Mouse (Mus musculus) small intestine, adult 2 months (tissue): Measurements from ENCODE around the gene Grap2. TPM values are rescaled to one million over a fixed set of nuclear protein-coding genes. Genes with fewer than 3 reads are reported as not detected.

ENCODE experiments used
- H3K27ac ChIP-seq: fragments of 200-500 bp; 2 replicates; pipeline ENCODE4 v1.5.1; 2012; ENCODE audit warnings: low read depth, low read length, control low read depth, inconsistent platforms; ENCODE audit not compliant: insufficient read depth
- H3K27me3 ChIP-seq: fragments of 200-500 bp; 2 replicates; pipeline ENCODE4 v1.6.1; 2012; ENCODE audit warnings: mild to moderate bottlenecking, moderate library complexity, low read length, inconsistent platforms; ENCODE audit not compliant: control insufficient read depth, insufficient read depth
- H3K36me3 ChIP-seq: fragments of 200-500 bp; 2 replicates; pipeline ENCODE4 v1.6.1; 2012; ENCODE audit warnings: mild to moderate bottlenecking, low read length, control low read depth, inconsistent platforms; ENCODE audit not compliant: control insufficient read depth, insufficient read depth
- H3K4me1 ChIP-seq: fragments of 200-500 bp; 2 replicates; pipeline ENCODE4 v1.6.1; 2012; ENCODE audit warnings: low read length, inconsistent platforms, mixed read lengths; ENCODE audit not compliant: control insufficient read depth, insufficient read depth, insufficient read length
- H3K4me3 ChIP-seq: fragments of 200-500 bp; 2 replicates; pipeline ENCODE4 v1.5.1; 2012; ENCODE audit warnings: low read depth, mild to moderate bottlenecking, control low read depth, inconsistent platforms, low read length, moderate library complexity
- CTCF ChIP-seq: fragments of 200-500 bp; IDR thresholded peaks from 2 replicates; pipeline ENCODE4 v1.5.1; 2012; ENCODE audit warnings: low read depth, mild to moderate bottlenecking, control low read depth, inconsistent platforms, low read length, moderate library complexity, mixed read lengths; ENCODE audit not compliant: insufficient replicate concordance, insufficient read length; ENCODE audit errors: extremely low read depth
- POLR2A ChIP-seq: fragments of 200-500 bp; IDR thresholded peaks from 2 replicates; pipeline ENCODE4 v1.6.1; 2012; ENCODE audit warnings: low read depth, mild to moderate bottlenecking, control low read depth, inconsistent platforms, low read length, moderate library complexity
- WGBS: fragments of 180-500 bp; shearing (Covaris S2); methylation state at CpG from one replicate; pipeline ENCODE4 v1.1.7; 2018; 5-methylcytosine and 5-hydroxymethylcytosine counted together
- polyA plus RNA-seq: library from polyadenylated mRNA; depleted of rRNA; stranded (reverse); fragments of >200 nt; gene quantifications from 2 replicates; pipeline ENCODE4 v1.2.3, GENCODE M21; 2012

Gene Grap2
- polyA plus RNA-seq, 1 experiment = 3.1 TPM

DNA sequence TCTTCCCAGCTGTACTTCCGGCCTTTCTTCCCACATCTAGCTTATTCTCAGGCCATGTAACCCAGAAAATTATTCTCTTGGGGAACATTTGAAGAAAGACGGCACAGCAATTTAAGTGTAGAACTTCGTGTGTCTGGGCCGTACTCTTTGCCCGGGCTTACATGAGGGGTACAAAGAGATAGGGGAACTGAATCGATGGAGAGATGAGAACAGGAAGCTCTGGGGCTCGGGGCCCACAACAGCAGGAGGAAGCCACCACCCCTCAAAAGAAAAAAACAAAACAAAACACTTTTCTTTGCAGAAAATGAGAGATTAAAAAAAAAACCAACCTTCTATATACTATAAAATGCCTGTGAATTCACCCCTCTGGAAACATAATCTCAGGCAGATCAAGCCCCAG is 57.8 kb downstream of the Grap2 start:
- Histone ChIP-seq H3K36me3 (no peaks in the 10 kb centered on the region), H3K4me3 (no peak overlapping the region), H3K4me1 (no peaks in the 10 kb centered on the region), H3K27me3 (no peaks in the 10 kb centered on the region), H3K27ac (no peak overlapping the region)
- 69% methylated on average over 7 of the region's 7 CpGs for WGBS
- no peak for TF ChIP-seq POLR2A
- no peak for TF ChIP-seq CTCF

- H3K27me3 ChIP-seq = no peaks in the 10 kb centered on the region
- no peak for TF ChIP-seq CTCF
- TF ChIP-seq POLR2A = no peak
- 51% methylated on average over 14 of the region's 14 CpGs for WGBS
- no peak overlapping the region for H3K4me3 ChIP-seq
- H3K4me1 ChIP-seq = no peaks in the 10 kb centered on the region
- no peaks in the 10 kb centered on the region for H3K36me3 ChIP-seq
- H3K27ac ChIP-seq = no peak overlapping the region
Observed at GRCm38 (mm10) chr15:80630711-80631110, 58.3 kb downstream of the Grap2 start.

- H3K27ac ChIP-seq = no peak overlapping the region
- WGBS = 73% methylated on average over 2 of the region's 2 CpGs
- H3K4me3 ChIP-seq = no peak overlapping the region
- no peaks in the 10 kb centered on the region for H3K36me3 ChIP-seq
- TF ChIP-seq POLR2A (no peak), CTCF (no peak)
- no peaks in the 10 kb centered on the region for H3K27me3 ChIP-seq
- no peaks in the 10 kb centered on the region for H3K4me1 ChIP-seq
Observed at GRCm38 (mm10) chr15:80631311-80631710, 58.9 kb downstream of the Grap2 start.

DNA sequence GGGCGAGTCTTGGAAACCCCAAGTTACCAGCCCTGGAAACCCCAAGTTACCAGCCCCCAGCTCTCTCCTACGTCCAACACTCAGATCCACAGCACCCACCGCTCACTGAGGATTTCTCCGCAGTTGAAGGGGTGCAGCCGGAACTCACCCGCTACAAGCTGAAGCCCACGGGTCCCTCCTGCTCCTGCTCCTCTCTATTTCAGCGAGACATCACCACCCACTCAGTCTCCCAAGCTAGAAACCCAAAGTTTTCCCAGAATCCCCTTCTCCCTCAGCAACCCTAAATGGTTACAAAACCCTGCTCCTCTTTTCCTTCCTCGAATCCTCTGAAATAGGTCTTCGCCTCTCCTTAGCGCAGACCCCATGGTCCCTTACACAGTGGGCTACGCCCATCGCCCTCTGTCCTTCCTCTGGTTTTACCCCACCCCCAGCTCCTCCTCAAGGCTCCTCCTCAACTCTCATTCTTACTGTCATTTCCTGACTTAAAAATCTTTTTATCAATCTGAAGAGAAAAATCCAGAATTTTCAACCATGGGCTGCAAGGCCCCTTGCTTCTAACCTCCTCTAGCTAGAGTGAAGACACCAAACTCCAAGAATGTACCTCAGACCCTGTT is 60.0 kb downstream of the Grap2 start:
- no peaks in the 10 kb centered on the region for H3K4me1 ChIP-seq
- H3K27ac ChIP-seq = no peak overlapping the region
- H3K36me3 ChIP-seq = no peaks in the 10 kb centered on the region
- TF ChIP-seq CTCF (no peak), POLR2A (no peak)
- WGBS = 89% methylated on average over 13 of the region's 13 CpGs
- no peaks in the 10 kb centered on the region for H3K27me3 ChIP-seq
- H3K4me3 ChIP-seq = no peak overlapping the region

GRCm38 (mm10) chr15:80634391-80635193 is 62.2 kb downstream of the Grap2 start:
- H3K27me3 ChIP-seq = no peaks in the 10 kb centered on the region
- TF ChIP-seq CTCF (no peak), POLR2A (no peak)
- H3K4me3 ChIP-seq = no peak overlapping the region
- no peak overlapping the region for H3K27ac ChIP-seq
- WGBS = 40% methylated on average over 11 of the region's 11 CpGs
- H3K36me3 ChIP-seq = no peaks in the 10 kb centered on the region
- peaks cover 5% of the 10 kb centered on the region; the same call in 1 of the 2 replicates for H3K4me1 ChIP-seq

- TF ChIP-seq POLR2A = no peak
- no peak for TF ChIP-seq CTCF
- H3K27me3 ChIP-seq = no peaks in the 10 kb centered on the region
- H3K27ac ChIP-seq = no peak overlapping the region
- 86% methylated on average over 13 of the region's 13 CpGs for WGBS
- peaks cover 14% of the 10 kb centered on the region; the same call in 1 of the 2 replicates for H3K4me1 ChIP-seq
- H3K36me3 ChIP-seq = no peaks in the 10 kb centered on the region
- H3K4me3 ChIP-seq = no peak overlapping the region
Observed at GRCm38 (mm10) chr15:80636757-80637372, 64.5 kb downstream of the Grap2 start.
